Mouse (Mus musculus) myocyte (in vitro differentiated cells): ENCODE data around the gene Pet117. TPM values are rescaled to one million over a fixed set of nuclear protein-coding genes. Genes with fewer than 3 reads are reported as not detected.

Experiments used
- H3K27me3 ChIP-seq: one replicate; pipeline ENCODE4 v1.6.1; 2011; ENCODE audit not compliant: control insufficient read depth, insufficient read depth, insufficient read length
- H3K36me3 ChIP-seq: one replicate; pipeline ENCODE4 v1.6.1; 2011; ENCODE audit not compliant: control insufficient read depth, insufficient read depth
- H3K4me2 ChIP-seq: one replicate; pipeline ENCODE4 v1.6.1; 2011; ENCODE audit warnings: low read depth, control low read depth
- H3K4me3 ChIP-seq: one replicate; pipeline ENCODE4 v1.5.1; 2011; ENCODE audit warnings: mild to moderate bottlenecking, control low read depth, moderate library complexity
- H3K79me2 ChIP-seq: one replicate; pipeline ENCODE4 v1.6.1; 2011; ENCODE audit not compliant: control insufficient read depth, insufficient read depth
- H3ac ChIP-seq: one replicate; pipeline ENCODE4 v1.6.1; 2011; ENCODE audit not compliant: control insufficient read depth, insufficient read length
- CEBPB ChIP-seq: IDR thresholded peaks from 2 replicates; pipeline ENCODE4 v1.6.1; 2011; ENCODE audit warnings: mild to moderate bottlenecking, moderate library complexity; ENCODE audit not compliant: poor library complexity, insufficient read depth, severe bottlenecking
- E2F4 ChIP-seq: IDR thresholded peaks from one replicate; pipeline ENCODE4 v1.6.1; 2011; ENCODE audit warnings: mild to moderate bottlenecking, control low read depth, moderate library complexity; ENCODE audit not compliant: insufficient read depth
- MAX ChIP-seq: IDR thresholded peaks from one replicate; pipeline ENCODE4 v1.6.1; 2011; ENCODE audit warnings: low read depth, mild to moderate bottlenecking, control low read depth
- MYOD1 ChIP-seq, 3 experiments: IDR thresholded peaks; one replicate each; pipeline ENCODE4 v1.6.1; 2011; ENCODE audit warnings: control low read depth in 2 of 3, low read depth in 2 of 3, mild to moderate bottlenecking in 2 of 3, moderate library complexity in 1 of 3; ENCODE audit not compliant: insufficient read length in 2 of 3, control insufficient read depth in 1 of 3
- MYOG ChIP-seq, 3 experiments: IDR thresholded peaks; one replicate each; pipeline ENCODE4 v1.6.1; 2011; ENCODE audit warnings: control low read depth in 2 of 3, low read depth in 2 of 3, mild to moderate bottlenecking in 2 of 3; ENCODE audit not compliant: insufficient read length in 2 of 3, control insufficient read depth in 1 of 3, insufficient read depth in 1 of 3
- POLR2A ChIP-seq: IDR thresholded peaks from one replicate; pipeline ENCODE4 v1.6.1; 2011; ENCODE audit warnings: low read depth, mild to moderate bottlenecking, control low read depth, moderate library complexity; ENCODE audit not compliant: insufficient read length
- POLR2AphosphoS2 ChIP-seq: IDR thresholded peaks from one replicate; pipeline ENCODE4 v1.6.1; 2011; ENCODE audit warnings: low read depth, control low read depth; ENCODE audit not compliant: insufficient read length
- REST ChIP-seq: IDR thresholded peaks from one replicate; pipeline ENCODE4 v1.6.1; 2011; ENCODE audit warnings: mild to moderate bottlenecking, control low read depth, moderate library complexity; ENCODE audit not compliant: insufficient read depth, insufficient read length
- SRF ChIP-seq: IDR thresholded peaks from one replicate; pipeline ENCODE4 v1.6.1; 2011; ENCODE audit warnings: low read depth; ENCODE audit not compliant: control insufficient read depth, insufficient read length
- TCF12 ChIP-seq: IDR thresholded peaks from one replicate; pipeline ENCODE4 v1.6.1; 2011; ENCODE audit warnings: mild to moderate bottlenecking, control low read depth; ENCODE audit not compliant: poor library complexity, insufficient read depth, severe bottlenecking
- TCF3 ChIP-seq: IDR thresholded peaks from one replicate; pipeline ENCODE4 v1.6.1; 2011; ENCODE audit warnings: low read depth, control low read depth; ENCODE audit not compliant: insufficient read length
- USF1 ChIP-seq: IDR thresholded peaks from one replicate; pipeline ENCODE4 v1.6.1; 2011; ENCODE audit warnings: low read depth, mild to moderate bottlenecking, control low read depth, moderate library complexity
- polyA plus RNA-seq: library from polyadenylated mRNA; unstranded; fragments of >200 nt; fragmentation: generic; extraction: Trizol; gene quantifications from one replicate; pipeline ENCODE4 v1.2.1, GENCODE M21; 2012; ENCODE audit warnings: missing spikeins

Pet117 gene
- polyA plus RNA-seq, 1 experiment: 3.1 TPM

- TF ChIP-seq CEBPB (no peak), REST (no peak), E2F4 (no peak), MYOG (IDR thresholded peaks at IDR 0.05; ENCODE audit: control insufficient read depth in 1 of 3, insufficient read depth in 1 of 3, insufficient read length in 2 of 3, low read depth in 2 of 3) (no peak), POLR2A (no peak), USF1 (no peak), MAX (no peak), TCF12 (no peak), TCF3 (no peak), MYOD1 (IDR thresholded peaks at IDR 0.05; ENCODE audit: control insufficient read depth in 1 of 3, insufficient read length in 2 of 3, low read depth in 2 of 3) (no peak), POLR2AphosphoS2 (no peak), SRF (no peak)
- no peak overlapping the region for H3K4me3 ChIP-seq
- H3ac ChIP-seq: no peak overlapping the region
- H3K79me2 ChIP-seq: no peaks in the 10 kb centered on the region
- H3K27me3 ChIP-seq: peaks cover 65% of the 10 kb centered on the region
- no peaks in the 10 kb centered on the region for H3K36me3 ChIP-seq
- peak overlapping the region; percentile 24 for H3K4me2 ChIP-seq
Observed at GRCm38 (mm10) chr2:144330960-144331371, 37.8 kb upstream of the Pet117 start.

- H3K36me3 ChIP-seq: no peaks in the 10 kb centered on the region
- H3K4me2 ChIP-seq: peak within 1 kb of the TSS; percentile 24
- TF ChIP-seq MYOG (IDR thresholded peaks at IDR 0.05; ENCODE audit: control insufficient read depth in 1 of 3, insufficient read depth in 1 of 3, insufficient read length in 2 of 3, low read depth in 2 of 3) (no peak), TCF12 (no peak), POLR2A (no peak), REST (no peak), CEBPB (no peak), USF1 (no peak), SRF (no peak), MYOD1 (IDR thresholded peaks at IDR 0.05; ENCODE audit: control insufficient read depth in 1 of 3, insufficient read length in 2 of 3, low read depth in 2 of 3) (no peak), POLR2AphosphoS2 (no peak), E2F4 (no peak), MAX (no peak), TCF3 (no peak)
- H3ac ChIP-seq: no peak within 1 kb of the TSS
- H3K4me3 ChIP-seq: no peak within 1 kb of the TSS
- H3K27me3 ChIP-seq: peaks cover 61% of the 10 kb centered on the region
- H3K79me2 ChIP-seq: no peaks in the 10 kb centered on the region
Observed at GRCm38 (mm10) chr2:144331401-144332302, 37.1 kb upstream of the Pet117 start, which contains the start of gene Ovol2. TSS of gene Ovol2 (minus strand) at chr2:144332146.

GRCm38 (mm10) chr2:144332486-144332885 lies 36.3 kb upstream of the Pet117 start:
- no peak overlapping the region for H3K4me3 ChIP-seq
- no peaks in the 10 kb centered on the region for H3K36me3 ChIP-seq
- no peak for TF ChIP-seq MYOD1 (IDR thresholded peaks at IDR 0.05; ENCODE audit: control insufficient read depth in 1 of 3, insufficient read length in 2 of 3, low read depth in 2 of 3)
- TF ChIP-seq USF1: no peak
- TF ChIP-seq CEBPB: no peak
- TF ChIP-seq TCF12: no peak
- TF ChIP-seq SRF: no peak
- TF ChIP-seq E2F4: no peak
- no peak for TF ChIP-seq TCF3
- no peak overlapping the region for H3ac ChIP-seq
- H3K4me2 ChIP-seq: no peak overlapping the region
- H3K27me3 ChIP-seq: peaks cover 56% of the 10 kb centered on the region
- H3K79me2 ChIP-seq: no peaks in the 10 kb centered on the region

GRCm38 (mm10) chr2:144333138-144333842 lies 35.5 kb upstream of the Pet117 start:
- no peaks in the 10 kb centered on the region for H3K36me3 ChIP-seq
- TF ChIP-seq SRF: no peak
- TF ChIP-seq REST: no peak
- TF ChIP-seq MYOG (IDR thresholded peaks at IDR 0.05; ENCODE audit: control insufficient read depth in 1 of 3, insufficient read depth in 1 of 3, insufficient read length in 2 of 3, low read depth in 2 of 3): no peak
- TF ChIP-seq MYOD1 (IDR thresholded peaks at IDR 0.05; ENCODE audit: control insufficient read depth in 1 of 3, insufficient read length in 2 of 3, low read depth in 2 of 3): no peak
- TF ChIP-seq E2F4: no peak
- no peak for TF ChIP-seq MAX
- peaks cover 48% of the 10 kb centered on the region for H3K27me3 ChIP-seq
- H3K4me2 ChIP-seq: no peak overlapping the region
- no peak overlapping the region for H3ac ChIP-seq
- H3K4me3 ChIP-seq: no peak overlapping the region
- H3K79me2 ChIP-seq: no peaks in the 10 kb centered on the region
